Mouse (Mus musculus) lung, adult 2 months (tissue): ENCODE measurements around the gene Dpf1. TPM values are rescaled to one million over a fixed set of nuclear protein-coding genes. Genes with fewer than 3 reads are reported as not detected.

ENCODE experiments used
- DNase-seq: peaks from one replicate; pipeline ENCODE4 v3.0.0; 2022
- H3K4me1 ChIP-seq: fragments of 200-500 bp; 2 replicates; pipeline ENCODE4 v1.6.1; 2011; ENCODE audit warnings: low read length; ENCODE audit not compliant: control insufficient read depth, insufficient read depth
- H3K4me3 ChIP-seq: fragments of 200-500 bp; replicated peaks from 2 replicates; pipeline ENCODE3; 2011; ENCODE audit warnings: low read depth, mild to moderate bottlenecking, control low read depth, low read length; ENCODE audit errors: extremely low read depth
- CTCF ChIP-seq: fragments of 200-500 bp; IDR thresholded peaks from 2 replicates; pipeline ENCODE4 v1.5.1; 2011; ENCODE audit warnings: mild to moderate bottlenecking, low read length, control low read depth; ENCODE audit not compliant: insufficient read depth
- POLR2A ChIP-seq: fragments of 200-500 bp; IDR thresholded peaks from 2 replicates; pipeline ENCODE4 v1.6.1; 2011; ENCODE audit warnings: low read depth, mild to moderate bottlenecking, control low read depth, low read length, borderline replicate concordance; ENCODE audit errors: extremely low read depth
- WGBS: fragments of 180-500 bp; shearing (Covaris S2); methylation state at CpG from one replicate; pipeline ENCODE4 v1.1.7; 2018; 5-methylcytosine and 5-hydroxymethylcytosine counted together
- polyA plus RNA-seq: library from polyadenylated mRNA; depleted of rRNA; stranded (reverse); fragments of >200 nt; gene quantifications from 2 replicates; pipeline ENCODE4 v1.2.3, GENCODE M21; 2012; rRNA removed

The Dpf1 gene
- polyA plus RNA-seq, 1 experiment, result 4.0 TPM

GRCm38 (mm10) chr7:29350489-29350888 lies 46.7 kb downstream of the Dpf1 start:
- TF ChIP-seq CTCF, result no peak
- Histone ChIP-seq H3K4me1 (no peaks in the 10 kb centered on the region), H3K4me3 (no peak overlapping the region)
- 75% methylated on average over 10 of the region's 10 CpGs for whole genome bisulfite sequencing
- no peak for DNase-seq

GRCm38 (mm10) chr7:29352246-29352645 lies 48.5 kb downstream of the Dpf1 start:
- Histone ChIP-seq H3K4me3 (no peak overlapping the region), H3K4me1 (no peaks in the 10 kb centered on the region)
- DNase-seq, result no peak
- TF ChIP-seq POLR2A (no peak), CTCF (no peak)
- 88% methylated on average over 8 of the region's 8 CpGs for WGBS

GRCm38 (mm10) chr7:29354161-29354560 lies 50.4 kb downstream of the Dpf1 start:
- no peak for DNase-seq
- no peaks in the 10 kb centered on the region for H3K4me1 ChIP-seq
- H3K4me3 ChIP-seq, result no peak overlapping the region
- whole genome bisulfite sequencing, result 81% methylated on average over 8 of the region's 8 CpGs
- TF ChIP-seq CTCF (no peak), POLR2A (no peak)

GRCm38 (mm10) chr7:29355406-29355805 lies 51.7 kb downstream of the Dpf1 start:
- DNase-seq, result no peak
- 84% methylated on average over 8 of the region's 8 CpGs for WGBS
- no peak for TF ChIP-seq POLR2A

GRCm38 (mm10) chr7:29361497-29361896 lies 57.7 kb downstream of the Dpf1 start:
- Histone ChIP-seq H3K4me1 (no peaks in the 10 kb centered on the region), H3K4me3 (no peak overlapping the region)
- no peak for DNase-seq
- 90% methylated on average over 13 of the region's 13 CpGs for WGBS
- TF ChIP-seq CTCF (no peak), POLR2A (no peak)

More at GRCm38 (mm10) chr7:29355406-29355805, 51.7 kb downstream of the Dpf1 start:
- Histone ChIP-seq H3K4me1 (no peaks in the 10 kb centered on the region), H3K4me3 (no peak overlapping the region)

- DNase-seq, result no peak
- TF ChIP-seq CTCF (no peak; the same call in 1 of the 2 replicates), POLR2A (no peak)
- Histone ChIP-seq H3K4me1 (no peaks in the 10 kb centered on the region), H3K4me3 (no peak overlapping the region)
- 49% methylated on average over 4 of the region's 4 CpGs for WGBS
These were observed 60.3 kb downstream of the Dpf1 start for GRCm38 (mm10) chr7:29364052-29364451.

GRCm38 (mm10) chr7:29367166-29368003 lies 63.6 kb downstream of the Dpf1 start:
- Histone ChIP-seq H3K4me3 (no peak overlapping the region), H3K4me1 (no peaks in the 10 kb centered on the region)
- no peak for TF ChIP-seq POLR2A
- TF ChIP-seq CTCF, result no peak
- WGBS, result 84% methylated on average over 13 of the region's 13 CpGs
- no peak for DNase-seq

Other genes starting within 250 kb of the Dpf1 start
- gene Ryr1, start 178.8 kb upstream of the Dpf1 start, polyA plus RNA-seq, result 0.10 and 10.9 TPM in 2 replicates
- 15.0 and 19.7 TPM in 2 replicates for gene Rasgrp4, start 169.1 kb upstream of the Dpf1 start, polyA plus RNA-seq
- gene Fam98c, start 147.7 kb upstream of the Dpf1 start, polyA plus RNA-seq, result 46.0 and 47.7 TPM in 2 replicates
- 1.5 and 1.9 TPM in 2 replicates for gene Ggn, start 133.7 kb upstream of the Dpf1 start, polyA plus RNA-seq
- 3.9 and 5.8 TPM in 2 replicates for gene Spred3, start 133.5 kb upstream of the Dpf1 start, polyA plus RNA-seq
- 93.5 and 165 TPM in 2 replicates for gene Psmd8, start 123.2 kb upstream of the Dpf1 start, polyA plus RNA-seq
- 3.4 and 3.9 TPM in 2 replicates for gene Catsperg1, start 89.9 kb upstream of the Dpf1 start, polyA plus RNA-seq
- gene Kcnk6, start 71.4 kb upstream of the Dpf1 start, polyA plus RNA-seq, result 30.6 and 41.5 TPM in 2 replicates
- gene Yif1b, start 65.6 kb upstream of the Dpf1 start, polyA plus RNA-seq, result 182 and 190 TPM in 2 replicates
- 7.9 and 12.6 TPM in 2 replicates for gene 2200002D01Rik, start 55.5 kb upstream of the Dpf1 start, polyA plus RNA-seq
- gene Spint2, start 22.0 kb upstream of the Dpf1 start, polyA plus RNA-seq, result 317 and 391 TPM in 2 replicates
- gene Ppp1r14a, start 14.6 kb upstream of the Dpf1 start, polyA plus RNA-seq, result 242 and 329 TPM in 2 replicates
- gene Sipa1l3, start 214.7 kb downstream of the Dpf1 start, polyA plus RNA-seq, result 125 and 132 TPM in 2 replicates